Mouse (Mus musculus) hindbrain, embryonic 10.5 days (tissue): ENCODE data around the gene Tmem88. TPM values are rescaled to one million over a fixed set of nuclear protein-coding genes. Genes with fewer than 3 reads are reported as not detected.

Experiments used
- DNase-seq: peaks from one replicate; pipeline ENCODE4 v3.0.0-alpha.2; 2017; ENCODE audit warnings: low spot score
- H3K27ac ChIP-seq: fragments of 300-500 bp; sonication (generic); 2 replicates; pipeline ENCODE4 v1.5.1; 2016; ENCODE audit warnings: mild to moderate bottlenecking, moderate library complexity
- H3K27me3 ChIP-seq: fragments of 300-500 bp; sonication (generic); 2 replicates; pipeline ENCODE4 v1.6.1; 2016; ENCODE audit warnings: mild to moderate bottlenecking; ENCODE audit not compliant: poor library complexity, insufficient read depth, severe bottlenecking
- H3K36me3 ChIP-seq: fragments of 300-500 bp; sonication (generic); 2 replicates; pipeline ENCODE4 v1.6.1; 2016; ENCODE audit warnings: mild to moderate bottlenecking, moderate library complexity
- H3K4me1 ChIP-seq: fragments of 300-500 bp; sonication (generic); replicated peaks from 2 replicates; pipeline ENCODE4 v1.6.1; 2016; ENCODE audit warnings: mild to moderate bottlenecking
- H3K4me3 ChIP-seq: fragments of 300-500 bp; sonication (generic); 2 replicates; pipeline ENCODE4 v1.5.1; 2016; ENCODE audit warnings: mild to moderate bottlenecking, moderate library complexity
- H3K9me3 ChIP-seq: fragments of 300-500 bp; sonication (generic); 2 replicates; pipeline ENCODE4 v1.6.1; 2016; ENCODE audit warnings: mild to moderate bottlenecking, moderate library complexity
- WGBS: fragments of 180-500 bp; shearing (Covaris S2); methylation state at CpG from one replicate; pipeline ENCODE4 v1.1.7; 2016; 5-methylcytosine and 5-hydroxymethylcytosine counted together
- polyA plus RNA-seq: library from polyadenylated mRNA; unstranded; fragments of >200 nt; fragmentation: Nextera tagmentation; extraction: Ambion mirVana; gene quantifications from 2 replicates; pipeline ENCODE4 v1.2.1, GENCODE M21; 2016

The Tmem88 gene
- polyA plus RNA-seq, 1 experiment from 2014 or later = 22.1 TPM

DNA sequence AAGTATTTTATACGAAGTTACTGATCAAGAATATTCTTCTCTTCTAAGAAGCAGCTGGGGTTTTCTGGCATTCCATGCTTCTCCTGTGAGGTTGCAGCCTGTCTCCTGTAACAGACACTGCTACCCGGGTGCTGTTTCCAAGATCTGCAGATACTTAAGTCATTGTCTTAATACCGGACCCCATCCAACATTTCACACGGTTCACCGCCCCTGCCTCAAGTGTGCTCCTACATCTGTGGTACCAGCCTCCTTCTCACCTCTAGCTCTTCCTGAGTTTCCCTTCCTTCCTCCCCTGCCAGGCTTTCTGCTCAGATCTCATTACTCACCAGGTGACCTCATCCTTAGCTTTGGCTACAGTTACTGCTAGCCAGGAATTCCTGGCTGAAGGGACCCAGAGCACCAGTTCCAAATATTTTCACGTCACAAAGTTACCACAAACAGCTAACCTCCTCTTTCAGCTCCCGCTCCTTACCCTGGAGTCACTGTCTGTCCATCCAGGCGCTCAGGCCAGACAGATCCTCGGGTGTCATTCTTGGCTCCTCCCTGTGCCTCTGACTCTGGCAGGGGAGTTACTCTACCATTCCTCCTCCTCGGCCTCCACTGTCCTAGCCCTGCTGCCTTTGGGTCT, 15.4 kb downstream of the Tmem88 start:
- H3K4me3 ChIP-seq = no peak overlapping the region
- H3K4me1 ChIP-seq = no peaks in the 10 kb centered on the region

GRCm38 (mm10) chr11:69381356-69381755, 16.7 kb downstream of the Tmem88 start:
- no peaks in the 10 kb centered on the region for H3K27me3 ChIP-seq
- no peak for DNase-seq
- H3K9me3 ChIP-seq = no peaks in the 10 kb centered on the region
- no peak overlapping the region for H3K4me3 ChIP-seq
- no peaks in the 10 kb centered on the region for H3K4me1 ChIP-seq
- H3K27ac ChIP-seq = no peak overlapping the region
- 86% methylated on average over 6 of the region's 6 CpGs for WGBS
- peaks cover 30% of the 10 kb centered on the region for H3K36me3 ChIP-seq

More for the DNA sequence above, 15.4 kb downstream of the Tmem88 start:
- Histone ChIP-seq H3K9me3 (no peaks in the 10 kb centered on the region), H3K27ac (no peak overlapping the region), H3K36me3 (peaks cover 19% of the 10 kb centered on the region), H3K27me3 (no peaks in the 10 kb centered on the region)
- WGBS = 67% methylated on average over 10 of the region's 10 CpGs
- DNase-seq = no peak

DNA sequence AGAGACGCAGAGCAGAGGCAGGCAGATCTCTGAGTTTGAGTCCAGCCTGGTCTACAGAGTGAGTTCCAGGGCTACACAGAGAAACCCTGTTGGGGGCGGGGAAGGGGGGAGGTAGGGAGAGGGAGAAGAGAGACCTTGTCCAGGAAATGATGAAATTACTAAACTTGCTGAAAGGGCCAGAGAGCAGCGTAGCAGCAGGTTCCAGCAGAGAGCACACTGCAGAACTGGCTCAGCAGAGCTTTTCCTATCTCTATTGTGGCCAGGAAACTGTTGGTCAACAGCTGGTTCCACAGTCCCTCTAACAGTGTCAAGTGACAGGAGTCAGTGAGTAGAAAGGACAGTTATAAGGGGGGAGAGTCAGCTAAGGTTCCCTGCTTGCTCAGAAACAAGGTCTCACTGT, 18.4 kb downstream of the Tmem88 start:
- no peaks in the 10 kb centered on the region for H3K27me3 ChIP-seq
- H3K9me3 ChIP-seq = no peaks in the 10 kb centered on the region
- H3K4me1 ChIP-seq = no peaks in the 10 kb centered on the region
- H3K4me3 ChIP-seq = no peak overlapping the region
- H3K36me3 ChIP-seq = peaks cover 36% of the 10 kb centered on the region
- no peak overlapping the region for H3K27ac ChIP-seq
- DNase-seq = no peak
- 84% methylated on average over 3 of the region's 3 CpGs for WGBS

GRCm38 (mm10) chr11:69377766-69378165, 20.3 kb downstream of the Tmem88 start:
- H3K4me1 ChIP-seq = 0 out of 2 replicates have a peak, but pooled peaks cover 8% of the 10 kb centered on the region
- no peaks in the 10 kb centered on the region for H3K9me3 ChIP-seq
- peaks cover 48% of the 10 kb centered on the region for H3K36me3 ChIP-seq
- H3K27ac ChIP-seq = no peak overlapping the region
- no peak for DNase-seq
- H3K27me3 ChIP-seq = no peaks in the 10 kb centered on the region
- 87% methylated on average over 3 of the region's 3 CpGs for WGBS
- no peak overlapping the region for H3K4me3 ChIP-seq

GRCm38 (mm10) chr11:69375646-69376045, 22.4 kb downstream of the Tmem88 start:
- no peaks in the 10 kb centered on the region for H3K27me3 ChIP-seq
- peaks cover 54% of the 10 kb centered on the region for H3K36me3 ChIP-seq
- DNase-seq = no peak
- H3K4me1 ChIP-seq = peaks cover 28% of the 10 kb centered on the region
- WGBS = 90% methylated on average over 4 of the region's 4 CpGs
- no peak overlapping the region for H3K4me3 ChIP-seq
- no peaks in the 10 kb centered on the region for H3K9me3 ChIP-seq
- no peak overlapping the region for H3K27ac ChIP-seq

GRCm38 (mm10) chr11:69373223-69373965, 24.6 kb downstream of the Tmem88 start:
- Histone ChIP-seq H3K27me3 (no peaks in the 10 kb centered on the region), H3K27ac (peak overlapping the region; percentile 66), H3K4me3 (peak overlapping the region; percentile 16), H3K36me3 (peaks cover 49% of the 10 kb centered on the region), H3K9me3 (no peaks in the 10 kb centered on the region), H3K4me1 (peaks cover 47% of the 10 kb centered on the region)
- DNase-seq = no peak
- WGBS = 91% methylated on average over 16 of the region's 16 CpGs

- peaks cover 54% of the 10 kb centered on the region for H3K4me1 ChIP-seq
- H3K27ac ChIP-seq = peak overlapping the region; percentile 100; the same call in 1 of the 2 replicates
- DNase-seq = no peak
- H3K4me3 ChIP-seq = 0 out of 2 replicates have a peak overlapping the region, but pooled peaks have one; percentile 89
- WGBS = 61% methylated on average over 3 of the region's 3 CpGs
- no peaks in the 10 kb centered on the region for H3K27me3 ChIP-seq
- H3K36me3 ChIP-seq = peaks cover 45% of the 10 kb centered on the region
- H3K9me3 ChIP-seq = no peaks in the 10 kb centered on the region
Measured at GRCm38 (mm10) chr11:69372780-69373170, 25.3 kb downstream of the Tmem88 start.

- 51% methylated on average over 12 of the region's 12 CpGs for WGBS
- H3K9me3 ChIP-seq = no peaks in the 10 kb centered on the region
- H3K27me3 ChIP-seq = no peaks in the 10 kb centered on the region
- peak; percentile 22 for DNase-seq
- peaks cover 39% of the 10 kb centered on the region for H3K36me3 ChIP-seq
- peak overlapping the region; percentile 89 for H3K4me3 ChIP-seq
- H3K27ac ChIP-seq = peak overlapping the region; percentile 100
- peaks cover 59% of the 10 kb centered on the region for H3K4me1 ChIP-seq
Measured at GRCm38 (mm10) chr11:69372056-69372779, 25.8 kb downstream of the Tmem88 start.

- Histone ChIP-seq H3K4me3 (peak overlapping the region; percentile 89), H3K4me1 (peaks cover 65% of the 10 kb centered on the region), H3K36me3 (peaks cover 34% of the 10 kb centered on the region), H3K27me3 (no peaks in the 10 kb centered on the region), H3K27ac (peak overlapping the region; percentile 100), H3K9me3 (no peaks in the 10 kb centered on the region)
- 23% methylated on average over 12 of the region's 12 CpGs for WGBS
- peak; percentile 14 for DNase-seq
Measured at GRCm38 (mm10) chr11:69371601-69372000, 26.4 kb downstream of the Tmem88 start.

- no peaks in the 10 kb centered on the region for H3K27me3 ChIP-seq
- H3K4me3 ChIP-seq = peak overlapping the region; percentile 89
- H3K9me3 ChIP-seq = no peaks in the 10 kb centered on the region
- peaks cover 27% of the 10 kb centered on the region for H3K36me3 ChIP-seq
- peaks cover 73% of the 10 kb centered on the region for H3K4me1 ChIP-seq
- 7% methylated on average over 9 of the region's 9 CpGs for WGBS
- DNase-seq = peak; percentile 35
- H3K27ac ChIP-seq = peak overlapping the region; percentile 100
Measured at GRCm38 (mm10) chr11:69370817-69371215, 27.2 kb downstream of the Tmem88 start.

DNA sequence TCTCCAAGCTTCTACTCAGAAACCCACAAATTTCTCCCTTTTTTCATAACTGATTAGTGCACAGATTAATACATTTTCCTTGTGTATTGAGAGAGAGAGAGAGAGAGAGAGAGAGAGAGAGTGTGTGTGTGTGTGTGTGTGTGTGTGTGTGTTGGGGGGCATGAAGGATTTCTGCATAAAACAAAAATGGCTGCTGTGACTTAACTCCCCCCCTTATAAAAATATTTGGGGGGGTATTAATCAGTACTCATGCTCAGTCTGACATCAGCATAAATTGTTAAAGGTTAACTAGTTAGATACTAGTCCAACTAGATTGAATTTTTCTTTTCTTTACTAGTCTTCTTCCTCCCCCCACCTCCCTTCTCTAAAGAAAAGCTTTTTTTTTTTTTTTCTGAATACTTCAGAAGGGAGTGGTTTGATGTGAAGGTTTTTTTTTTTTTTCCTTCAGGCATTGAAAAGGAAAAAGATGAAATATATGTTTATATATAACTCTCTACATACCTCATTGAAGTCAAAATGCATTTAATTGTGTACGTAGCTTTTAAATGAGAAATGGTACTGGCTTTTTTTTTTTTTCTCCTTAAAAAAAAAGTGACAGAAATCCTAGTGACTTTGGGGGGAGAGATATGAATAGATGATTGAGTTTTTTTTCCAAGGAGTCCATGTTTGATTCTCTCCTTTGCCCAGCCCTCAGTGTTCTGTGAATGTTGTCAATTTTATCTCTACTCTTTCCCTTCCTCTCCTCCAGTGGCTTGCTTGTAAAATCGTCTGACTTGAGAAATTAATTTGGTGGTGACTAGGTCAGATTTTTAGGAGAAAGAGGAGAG, 27.8 kb downstream of the Tmem88 start:
- WGBS = 24% methylated on average over 2 of the region's 2 CpGs
- peak overlapping the region; percentile 89 for H3K4me3 ChIP-seq
- peaks cover 79% of the 10 kb centered on the region for H3K4me1 ChIP-seq
- no peak for DNase-seq
- no peaks in the 10 kb centered on the region for H3K27me3 ChIP-seq
- no peaks in the 10 kb centered on the region for H3K9me3 ChIP-seq
- H3K27ac ChIP-seq = peak overlapping the region; percentile 100
- peaks cover 23% of the 10 kb centered on the region for H3K36me3 ChIP-seq
